Mouse (Mus musculus) embryonic facial prominence, embryonic 14.5 days (tissue): ENCODE measurements around the gene Rbms2. TPM values are rescaled to one million over a fixed set of nuclear protein-coding genes. Genes with fewer than 3 reads are reported as not detected.
"Not testable (repeated sequence)": the region's sequence is repeated elsewhere in the genome, so short reads cannot be mapped to it uniquely, and the experiment has no call there.

ENCODE experiments used
- ATAC-seq: fragments of 200-750 bp; cut with Nextera tagmentation; 2 replicates; pipeline ENCODE4 v1.8.0; 2017; ENCODE audit warnings: low read depth, moderate number of reproducible peaks, moderate TSS enrichment
- DNase-seq: peaks from one replicate; pipeline ENCODE4 v3.0.0-alpha.2; 2015; ENCODE audit warnings: low spot score
- H3K27ac ChIP-seq: fragments of 300-500 bp; sonication (generic); replicated peaks from 2 replicates; pipeline ENCODE4 v1.5.1; 2014; ENCODE audit warnings: low read depth, mild to moderate bottlenecking, low read length, moderate library complexity
- H3K27me3 ChIP-seq: fragments of 300-500 bp; sonication (generic); replicated peaks from 2 replicates; pipeline ENCODE4 v1.6.1; 2014; ENCODE audit warnings: low read length; ENCODE audit not compliant: control insufficient read depth, insufficient read depth
- H3K36me3 ChIP-seq: fragments of 300-500 bp; sonication (generic); 2 replicates; pipeline ENCODE4 v1.6.1; 2014; ENCODE audit warnings: low read length, mixed read lengths; ENCODE audit not compliant: control insufficient read depth, insufficient read depth
- H3K4me1 ChIP-seq: fragments of 300-500 bp; sonication (generic); 2 replicates; pipeline ENCODE4 v1.6.1; 2014; ENCODE audit warnings: antibody characterized with exemption, low read length; ENCODE audit not compliant: control insufficient read depth, insufficient read depth
- H3K4me2 ChIP-seq: fragments of 300-500 bp; sonication (generic); 2 replicates; pipeline ENCODE4 v1.6.1; 2014; ENCODE audit warnings: low read depth, mild to moderate bottlenecking, low read length, moderate library complexity, mixed read lengths
- H3K4me3 ChIP-seq: fragments of 300-500 bp; sonication (generic); 2 replicates; pipeline ENCODE4 v1.5.1; 2014; ENCODE audit warnings: low read depth, mild to moderate bottlenecking, low read length
- H3K9ac ChIP-seq: fragments of 300-500 bp; sonication (generic); 2 replicates; pipeline ENCODE4 v1.6.1; 2014; ENCODE audit warnings: low read depth, mild to moderate bottlenecking, low read length, moderate library complexity, mixed read lengths
- H3K9me3 ChIP-seq: fragments of 300-500 bp; sonication (generic); 2 replicates; pipeline ENCODE4 v1.6.1; 2016; ENCODE audit warnings: low read length; ENCODE audit not compliant: control insufficient read depth
- WGBS: fragments of 180-500 bp; shearing (Covaris S2); extraction: QIAGEN DNeasy Blood & Tissue Kit; methylation state at CpG from one replicate; pipeline ENCODE4 v1.1.7; 2014; 5-methylcytosine and 5-hydroxymethylcytosine counted together
- polyA plus RNA-seq: library from polyadenylated mRNA; unstranded; fragments of >200 nt; fragmentation: Nextera tagmentation; extraction: Ambion mirVana; gene quantifications from 2 replicates; pipeline ENCODE4 v1.2.1, GENCODE M21; 2014

Rbms2 gene
- polyA plus RNA-seq, 1 experiment from 2014 or later: 31.3 TPM

GRCm38 (mm10) chr10:128167091-128167490, 13.0 kb downstream of the Rbms2 start:
- Histone ChIP-seq H3K4me2 (no peak overlapping the region), H3K27me3 (no peaks in the 10 kb centered on the region), H3K4me3 (no peak overlapping the region), H3K27ac (0 out of 2 replicates have a peak overlapping the region, but pooled peaks have one; percentile 39), H3K4me1 (peaks cover 5% of the 10 kb centered on the region; the same call in 1 of the 2 replicates), H3K36me3 (no peaks in the 10 kb centered on the region), H3K9me3 (no peaks in the 10 kb centered on the region), H3K9ac (no peak overlapping the region; the same call in 1 of the 2 replicates)
- WGBS: 43% methylated on average over 6 of the region's 6 CpGs
- DNase-seq: no peak
- ATAC-seq: no peak

GRCm38 (mm10) chr10:128165726-128166125, 14.4 kb downstream of the Rbms2 start:
- not testable (repeated sequence) for H3K27ac ChIP-seq

DNA sequence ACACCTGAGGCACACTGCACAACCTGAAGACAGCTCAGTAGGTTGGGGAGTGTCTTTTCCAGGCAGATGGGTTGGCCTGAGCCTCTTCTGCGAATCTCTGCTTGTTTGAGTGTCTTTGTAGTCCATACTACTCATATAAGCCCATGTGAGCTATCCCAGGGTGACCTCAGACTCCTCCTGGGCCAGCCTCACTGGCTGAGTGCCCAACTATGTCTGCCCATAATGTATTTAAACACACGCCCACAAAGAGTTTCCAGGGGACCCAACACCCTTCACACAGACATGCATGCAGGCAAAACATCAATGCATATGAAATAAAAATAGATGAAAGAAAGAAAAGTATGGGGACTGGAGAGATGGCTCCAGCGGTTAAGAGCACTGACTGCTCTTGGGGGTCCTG, 26.1 kb downstream of the Rbms2 start:
- DNase-seq (peak; percentile 58), ATAC-seq (no peak)
- H3K9me3 ChIP-seq: no peaks in the 10 kb centered on the region
- H3K27me3 ChIP-seq: no peaks in the 10 kb centered on the region
- no peak overlapping the region for H3K4me2 ChIP-seq
- no peak overlapping the region for H3K27ac ChIP-seq
- peaks cover 12% of the 10 kb centered on the region for H3K4me1 ChIP-seq
- no peak overlapping the region for H3K4me3 ChIP-seq
- 69% methylated on average over 3 of the region's 3 CpGs for WGBS
- peaks cover 13% of the 10 kb centered on the region for H3K36me3 ChIP-seq
- H3K9ac ChIP-seq: no peak overlapping the region

More at GRCm38 (mm10) chr10:128165726-128166125, 14.4 kb downstream of the Rbms2 start:
- H3K4me1 ChIP-seq, H3K9ac ChIP-seq, H3K27me3 ChIP-seq, DNase-seq, H3K36me3 ChIP-seq, H3K4me3 ChIP-seq, H3K9me3 ChIP-seq, H3K4me2 ChIP-seq, ATAC-seq: not testable (repeated sequence)
- WGBS: 84% methylated on average over 2 of the region's 3 CpGs

GRCm38 (mm10) chr10:128150941-128151340, 29.2 kb downstream of the Rbms2 start:
- no peak overlapping the region for H3K9ac ChIP-seq
- 79% methylated on average over 14 of the region's 14 CpGs for WGBS
- H3K27me3 ChIP-seq: no peaks in the 10 kb centered on the region
- H3K4me3 ChIP-seq: no peak overlapping the region
- ATAC-seq (no peak), DNase-seq (peak; percentile 61)
- H3K4me1 ChIP-seq: peaks cover 13% of the 10 kb centered on the region
- peak overlapping the region; percentile 21; the same call in 1 of the 2 replicates for H3K27ac ChIP-seq
- no peaks in the 10 kb centered on the region for H3K9me3 ChIP-seq
- peaks cover 19% of the 10 kb centered on the region for H3K36me3 ChIP-seq
- no peak overlapping the region for H3K4me2 ChIP-seq

GRCm38 (mm10) chr10:128149592-128149991, 30.5 kb downstream of the Rbms2 start:
- DNase-seq (peak; percentile 95), ATAC-seq (peak; percentile 94)
- 10% methylated on average over 3 of the region's 5 CpGs for WGBS
- Histone ChIP-seq H3K27ac (peak overlapping the region; percentile 85), H3K4me1 (peaks cover 10% of the 10 kb centered on the region), H3K27me3 (no peaks in the 10 kb centered on the region), H3K9ac (0 out of 2 replicates have a peak overlapping the region, but pooled peaks have one; percentile 46), H3K9me3 (no peaks in the 10 kb centered on the region), H3K4me3 (peak overlapping the region; percentile 13; the same call in 1 of the 2 replicates), H3K36me3 (peaks cover 28% of the 10 kb centered on the region), H3K4me2 (peak overlapping the region; percentile 42)

DNA sequence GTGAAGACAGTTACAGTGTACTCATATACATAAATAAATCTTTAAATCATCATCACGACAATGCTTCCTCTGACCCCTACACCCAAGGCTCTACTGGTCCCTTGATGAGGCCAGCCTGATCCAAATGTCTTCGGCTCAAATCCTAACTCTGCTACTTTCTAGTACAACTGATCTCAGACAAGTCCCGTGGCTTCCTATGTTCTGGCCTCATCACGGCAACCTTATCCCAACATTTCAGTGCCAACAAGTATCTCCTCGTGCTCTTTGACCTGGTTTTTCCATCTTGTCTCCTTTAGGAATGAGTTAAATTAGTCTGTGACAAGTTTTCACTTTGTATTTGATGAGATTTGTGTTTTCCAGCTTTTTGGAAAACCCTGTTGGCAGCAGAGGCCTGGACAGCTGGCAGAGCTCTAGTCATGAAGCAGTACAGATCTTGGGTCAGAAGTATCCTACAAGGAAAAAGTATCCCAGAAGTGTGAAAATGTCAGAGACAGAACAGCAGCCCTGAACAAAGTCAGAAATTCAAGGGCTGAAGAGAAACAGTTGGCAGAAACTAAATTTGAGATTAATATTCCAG, 31.2 kb downstream of the Rbms2 start:
- WGBS: 82% methylated on average over 5 of the region's 5 CpGs
- Histone ChIP-seq H3K9me3 (no peaks in the 10 kb centered on the region), H3K4me3 (0 out of 2 replicates have a peak overlapping the region, but pooled peaks have one; percentile 13), H3K27ac (peak overlapping the region; percentile 85), H3K27me3 (no peaks in the 10 kb centered on the region), H3K36me3 (peaks cover 34% of the 10 kb centered on the region), H3K4me2 (peak overlapping the region; percentile 42), H3K4me1 (peaks cover 9% of the 10 kb centered on the region), H3K9ac (peak overlapping the region; percentile 46; the same call in 1 of the 2 replicates)
- no peak for ATAC-seq
- DNase-seq: no peak

DNA sequence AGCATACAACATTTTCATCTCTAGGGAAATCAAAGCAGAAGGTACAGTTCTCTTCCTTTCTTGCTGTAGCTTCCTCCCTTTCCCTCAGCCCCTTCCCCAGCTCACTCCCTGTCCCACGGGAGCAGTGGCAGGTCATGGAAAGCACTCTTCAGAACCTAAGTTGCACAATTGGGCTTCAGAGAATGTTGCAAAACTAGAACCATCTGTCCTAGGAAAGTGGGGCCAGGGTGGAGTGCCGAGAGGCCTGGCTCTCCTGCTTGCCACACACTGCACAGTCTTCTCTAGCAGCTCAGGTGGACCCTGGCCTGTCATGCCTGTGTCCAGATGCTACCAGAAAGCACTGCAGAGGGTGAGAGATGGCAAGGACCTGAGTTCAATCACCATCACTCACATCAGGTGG, 35.1 kb downstream of the Rbms2 start:
- no peaks in the 10 kb centered on the region for H3K27me3 ChIP-seq
- no peak overlapping the region for H3K4me3 ChIP-seq
- H3K36me3 ChIP-seq: peaks cover 57% of the 10 kb centered on the region
- no peak overlapping the region for H3K9ac ChIP-seq
- no peak overlapping the region for H3K4me2 ChIP-seq
- no peak overlapping the region for H3K27ac ChIP-seq
- H3K9me3 ChIP-seq: no peaks in the 10 kb centered on the region
- ATAC-seq (no peak), DNase-seq (no peak)
- peaks cover 9% of the 10 kb centered on the region for H3K4me1 ChIP-seq
- 28% methylated on average over 2 of the region's 2 CpGs for WGBS

GRCm38 (mm10) chr10:128143659-128144058, 36.4 kb downstream of the Rbms2 start:
- no peaks in the 10 kb centered on the region for H3K4me1 ChIP-seq
- DNase-seq (peak; percentile 58), ATAC-seq (peak; percentile 42)
- no peak overlapping the region for H3K4me2 ChIP-seq
- H3K9ac ChIP-seq: no peak overlapping the region
- 56% methylated on average over 4 of the region's 4 CpGs for WGBS
- H3K4me3 ChIP-seq: no peak overlapping the region
- peaks cover 70% of the 10 kb centered on the region for H3K36me3 ChIP-seq
- H3K27me3 ChIP-seq: no peaks in the 10 kb centered on the region
- no peak overlapping the region for H3K27ac ChIP-seq
- no peaks in the 10 kb centered on the region for H3K9me3 ChIP-seq

- no peak overlapping the region for H3K9ac ChIP-seq
- H3K9me3 ChIP-seq: no peaks in the 10 kb centered on the region
- H3K4me3 ChIP-seq: no peak overlapping the region
- no peaks in the 10 kb centered on the region for H3K4me1 ChIP-seq
- DNase-seq (no peak), ATAC-seq (no peak)
- H3K4me2 ChIP-seq: no peak overlapping the region
- WGBS: 71% methylated on average over 2 of the region's 2 CpGs
- H3K27me3 ChIP-seq: no peaks in the 10 kb centered on the region
- peaks cover 80% of the 10 kb centered on the region for H3K36me3 ChIP-seq
- no peak overlapping the region for H3K27ac ChIP-seq
Observed at GRCm38 (mm10) chr10:128142165-128142564, 37.9 kb downstream of the Rbms2 start.
